Mouse (Mus musculus): ENCODE results near the gene Ptpn13. TPM values are rescaled to one million over a fixed set of nuclear protein-coding genes. Genes with fewer than 3 reads are reported as not detected.

Ptpn13 gene
- polyA plus RNA-seq, 1 experiment = 7.6 TPM

- WGBS = 95% methylated on average over 2 of the region's 2 CpGs
- no peak for DNase-seq
- TF ChIP-seq POLR2A (IDR thresholded peaks at IDR 0.05; ENCODE audit: control insufficient read depth, extremely low read depth, insufficient read depth, low read length, poor library complexity) (no peak), CTCF (IDR thresholded peaks at IDR 0.05; ENCODE audit: borderline replicate concordance, control insufficient read depth, extremely low read depth, insufficient read depth, low read length, poor library complexity) (no peak)
These were observed 72.5 kb downstream of the Ptpn13 start for GRCm38 (mm10) chr5:103497480-103497879.

GRCm38 (mm10) chr5:103499305-103499704, 74.3 kb downstream of the Ptpn13 start:
- H3K4me1 ChIP-seq (replicated peaks; ENCODE audit: control insufficient read depth, insufficient read depth, low read length) = no peaks in the 10 kb centered on the region
- H3K27ac ChIP-seq (ENCODE audit: control insufficient read depth, insufficient read depth, low read length) = no peak overlapping the region
- TF ChIP-seq POLR2A (IDR thresholded peaks at IDR 0.05; ENCODE audit: control insufficient read depth, extremely low read depth, insufficient read depth, low read length, poor library complexity) = no peak
- TF ChIP-seq CTCF (IDR thresholded peaks at IDR 0.05; ENCODE audit: borderline replicate concordance, control insufficient read depth, extremely low read depth, insufficient read depth, low read length, poor library complexity) = no peak
- WGBS = 48% methylated on average over 6 of the region's 6 CpGs
- no peaks in the 10 kb centered on the region for H3K36me3 ChIP-seq (ENCODE audit: control insufficient read depth, insufficient read depth, low read length)
- no peak overlapping the region for H3K4me3 ChIP-seq (ENCODE audit: control insufficient read depth, insufficient read depth, low read length)
- DNase-seq = no peak
- no peaks in the 10 kb centered on the region for H3K27me3 ChIP-seq (ENCODE audit: control insufficient read depth, insufficient read depth, low read length)

More at GRCm38 (mm10) chr5:103497480-103497879, 72.5 kb downstream of the Ptpn13 start:
- H3K4me3 ChIP-seq (ENCODE audit: control insufficient read depth, insufficient read depth, low read length) = no peak overlapping the region
- no peaks in the 10 kb centered on the region for H3K36me3 ChIP-seq (ENCODE audit: control insufficient read depth, insufficient read depth, low read length)
- H3K27ac ChIP-seq (ENCODE audit: control insufficient read depth, insufficient read depth, low read length) = no peak overlapping the region
- no peaks in the 10 kb centered on the region for H3K27me3 ChIP-seq (ENCODE audit: control insufficient read depth, insufficient read depth, low read length)
- H3K4me1 ChIP-seq (replicated peaks; ENCODE audit: control insufficient read depth, insufficient read depth, low read length) = no peaks in the 10 kb centered on the region

GRCm38 (mm10) chr5:103501076-103501475, 76.1 kb downstream of the Ptpn13 start:
- Histone ChIP-seq H3K36me3 (ENCODE audit: control insufficient read depth, insufficient read depth, low read length) (no peaks in the 10 kb centered on the region), H3K27ac (ENCODE audit: control insufficient read depth, insufficient read depth, low read length) (no peak overlapping the region), H3K4me3 (ENCODE audit: control insufficient read depth, insufficient read depth, low read length) (no peak overlapping the region), H3K4me1 (replicated peaks; ENCODE audit: control insufficient read depth, insufficient read depth, low read length) (no peaks in the 10 kb centered on the region), H3K27me3 (ENCODE audit: control insufficient read depth, insufficient read depth, low read length) (no peaks in the 10 kb centered on the region)
- WGBS = 63% methylated on average over 9 of the region's 9 CpGs
- TF ChIP-seq CTCF (IDR thresholded peaks at IDR 0.05; ENCODE audit: borderline replicate concordance, control insufficient read depth, extremely low read depth, insufficient read depth, low read length, poor library complexity) (no peak), POLR2A (IDR thresholded peaks at IDR 0.05; ENCODE audit: control insufficient read depth, extremely low read depth, insufficient read depth, low read length, poor library complexity) (no peak)
- no peak for DNase-seq

- no peaks in the 10 kb centered on the region for H3K27me3 ChIP-seq (ENCODE audit: control insufficient read depth, insufficient read depth, low read length)
- no peak overlapping the region for H3K4me3 ChIP-seq (ENCODE audit: control insufficient read depth, insufficient read depth, low read length)
- no peak for TF ChIP-seq POLR2A (IDR thresholded peaks at IDR 0.05; ENCODE audit: control insufficient read depth, extremely low read depth, insufficient read depth, low read length, poor library complexity)
- no peak for TF ChIP-seq CTCF (IDR thresholded peaks at IDR 0.05; ENCODE audit: borderline replicate concordance, control insufficient read depth, extremely low read depth, insufficient read depth, low read length, poor library complexity)
- no peaks in the 10 kb centered on the region for H3K36me3 ChIP-seq (ENCODE audit: control insufficient read depth, insufficient read depth, low read length)
- H3K27ac ChIP-seq (ENCODE audit: control insufficient read depth, insufficient read depth, low read length) = no peak overlapping the region
- no peak for DNase-seq
- 95% methylated on average over 6 of the region's 6 CpGs for WGBS
- H3K4me1 ChIP-seq (replicated peaks; ENCODE audit: control insufficient read depth, insufficient read depth, low read length) = no peaks in the 10 kb centered on the region
These were observed 76.8 kb downstream of the Ptpn13 start for GRCm38 (mm10) chr5:103501839-103502238.

GRCm38 (mm10) chr5:103513162-103513561, 88.2 kb downstream of the Ptpn13 start:
- Histone ChIP-seq H3K27ac (ENCODE audit: control insufficient read depth, insufficient read depth, low read length) (no peak overlapping the region), H3K36me3 (ENCODE audit: control insufficient read depth, insufficient read depth, low read length) (no peaks in the 10 kb centered on the region), H3K27me3 (ENCODE audit: control insufficient read depth, insufficient read depth, low read length) (no peaks in the 10 kb centered on the region), H3K4me1 (replicated peaks; ENCODE audit: control insufficient read depth, insufficient read depth, low read length) (no peaks in the 10 kb centered on the region), H3K4me3 (ENCODE audit: control insufficient read depth, insufficient read depth, low read length) (no peak overlapping the region)
- 83% methylated on average over 9 of the region's 9 CpGs for WGBS
- no peak for DNase-seq
- TF ChIP-seq POLR2A (IDR thresholded peaks at IDR 0.05; ENCODE audit: control insufficient read depth, extremely low read depth, insufficient read depth, low read length, poor library complexity) (no peak), CTCF (IDR thresholded peaks at IDR 0.05; ENCODE audit: borderline replicate concordance, control insufficient read depth, extremely low read depth, insufficient read depth, low read length, poor library complexity) (no peak)

GRCm38 (mm10) chr5:103514441-103514840, 89.4 kb downstream of the Ptpn13 start:
- no peaks in the 10 kb centered on the region for H3K4me1 ChIP-seq (replicated peaks; ENCODE audit: control insufficient read depth, insufficient read depth, low read length)
- no peaks in the 10 kb centered on the region for H3K27me3 ChIP-seq (ENCODE audit: control insufficient read depth, insufficient read depth, low read length)
- H3K4me3 ChIP-seq (ENCODE audit: control insufficient read depth, insufficient read depth, low read length) = no peak overlapping the region
- no peak for DNase-seq
- no peak overlapping the region for H3K27ac ChIP-seq (ENCODE audit: control insufficient read depth, insufficient read depth, low read length)
- no peaks in the 10 kb centered on the region for H3K36me3 ChIP-seq (ENCODE audit: control insufficient read depth, insufficient read depth, low read length)
- 87% methylated on average over 7 of the region's 7 CpGs for WGBS
- TF ChIP-seq CTCF (IDR thresholded peaks at IDR 0.05; ENCODE audit: borderline replicate concordance, control insufficient read depth, extremely low read depth, insufficient read depth, low read length, poor library complexity) (no peak), POLR2A (IDR thresholded peaks at IDR 0.05; ENCODE audit: control insufficient read depth, extremely low read depth, insufficient read depth, low read length, poor library complexity) (no peak)

GRCm38 (mm10) chr5:103515876-103516275, 90.9 kb downstream of the Ptpn13 start:
- Histone ChIP-seq H3K36me3 (ENCODE audit: control insufficient read depth, insufficient read depth, low read length) (no peaks in the 10 kb centered on the region), H3K27ac (ENCODE audit: control insufficient read depth, insufficient read depth, low read length) (no peak overlapping the region), H3K4me3 (ENCODE audit: control insufficient read depth, insufficient read depth, low read length) (no peak overlapping the region), H3K4me1 (replicated peaks; ENCODE audit: control insufficient read depth, insufficient read depth, low read length) (no peaks in the 10 kb centered on the region), H3K27me3 (ENCODE audit: control insufficient read depth, insufficient read depth, low read length) (no peaks in the 10 kb centered on the region)
- DNase-seq = no peak
- no peak for TF ChIP-seq POLR2A (IDR thresholded peaks at IDR 0.05; ENCODE audit: control insufficient read depth, extremely low read depth, insufficient read depth, low read length, poor library complexity)
- no peak for TF ChIP-seq CTCF (IDR thresholded peaks at IDR 0.05; ENCODE audit: borderline replicate concordance, control insufficient read depth, extremely low read depth, insufficient read depth, low read length, poor library complexity)
- 94% methylated on average over 4 of the region's 4 CpGs for WGBS

All from thymus, adult 2 months (tissue).